Mouse (Mus musculus): ENCODE measurements around the gene Acyp2. TPM values are rescaled to one million over a fixed set of nuclear protein-coding genes. Genes with fewer than 3 reads are reported as not detected.
"Not testable (repeated sequence)": the region's sequence is repeated elsewhere in the genome, so short reads cannot be mapped to it uniquely, and the experiment has no call there.

Gene Acyp2
- total RNA-seq (2021) = 10 to 100 TPM; 22.5 to 23.2 TPM
- long read RNA-seq, experiment 1, partial matches to known transcripts = 5 of 6 reads
- long read RNA-seq, experiment 1, other reads (novel, unspliced or antisense) = 1 of 6 reads
- long read RNA-seq, experiment 2, partial matches to known transcripts = 3 of 3 reads
- long read RNA-seq, experiment 2, other reads (novel, unspliced or antisense) = 0 of 3 reads

DNA sequence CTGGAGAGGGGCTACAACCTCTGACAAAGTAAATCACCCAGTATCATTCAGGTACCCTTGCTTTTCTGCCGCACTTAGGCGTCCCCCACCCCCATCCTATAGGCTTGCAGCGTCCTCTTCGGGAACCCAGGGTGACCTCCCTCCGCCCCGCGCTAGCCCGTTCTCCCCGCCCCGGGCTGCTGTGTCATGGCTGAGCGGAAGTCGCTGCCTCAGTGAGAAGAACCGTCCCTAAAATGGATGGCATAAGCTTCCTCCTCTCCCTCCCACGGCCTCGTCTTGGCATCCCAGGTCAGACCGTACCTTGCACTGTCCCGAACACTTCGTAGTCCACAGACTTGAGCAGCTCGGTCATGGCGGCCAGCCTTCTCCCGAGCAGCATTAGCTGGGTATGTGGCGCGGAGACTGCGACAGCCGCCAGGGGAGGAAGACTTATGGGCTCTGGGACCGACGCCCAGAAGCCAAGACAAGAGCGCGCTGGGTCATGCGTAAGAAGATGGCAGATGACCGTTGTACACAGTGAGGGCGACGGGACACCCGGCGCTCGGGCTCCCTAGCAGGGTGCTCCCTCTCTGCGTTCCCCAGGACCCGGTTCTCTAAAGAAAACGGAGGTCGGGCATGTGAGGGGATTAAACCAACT is at the start of gene Acyp2:
Acyp2 (minus strand) TSS at position 587 of the 637 bp plus-strand sequence.
- DNase-seq (ENCODE audit: low spot score in 2 of 2) = peak; percentile 71 to 85

DNA sequence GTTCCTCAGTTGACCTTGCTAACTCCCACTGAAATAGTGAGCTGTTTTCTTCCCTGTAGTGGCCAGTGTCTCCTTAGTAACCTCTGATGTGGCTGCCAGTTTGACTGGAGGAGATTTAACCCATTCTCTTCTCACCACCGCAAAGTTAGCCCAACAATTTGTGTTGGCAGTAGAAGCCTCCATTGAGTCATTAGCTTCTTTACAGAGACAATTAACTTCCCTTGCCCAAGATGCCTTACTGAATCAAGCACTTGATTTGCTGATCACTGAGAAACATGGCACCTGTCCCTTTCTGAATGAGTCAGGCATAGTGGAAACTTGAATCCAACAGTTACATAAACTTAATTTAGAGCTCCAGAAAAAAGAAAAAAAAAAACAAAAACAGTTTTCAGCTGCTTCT is 40.0 kb upstream of the Acyp2 start:
- no peak for DNase-seq (ENCODE audit: low spot score in 2 of 2)

DNA sequence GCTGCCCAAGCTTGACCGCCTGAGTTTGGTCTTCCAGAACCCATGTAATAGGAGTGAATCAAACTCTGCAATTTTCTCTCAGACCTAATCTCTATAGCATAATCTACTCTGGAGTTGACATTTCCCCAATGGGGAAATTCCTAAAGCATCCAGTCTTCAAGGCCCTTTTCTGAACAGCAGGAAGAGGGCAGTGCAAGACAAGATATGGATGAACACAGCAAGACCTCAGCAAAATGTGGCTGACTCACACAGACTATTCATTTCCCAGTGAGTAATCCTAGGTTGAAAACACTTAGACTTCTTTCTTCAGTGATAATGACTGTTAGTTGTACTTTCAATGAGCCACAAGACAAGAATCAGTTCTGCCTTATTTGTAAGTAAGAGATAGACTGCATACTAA is 26.7 kb upstream of the Acyp2 start:
- DNase-seq (ENCODE audit: low spot score in 2 of 2) = no peak

- DNase-seq (ENCODE audit: low spot score in 2 of 2) = peak in 1 of 2 experiments; percentile 32
Observed at GRCm38 (mm10) chr11:30672719-30673118, 23.3 kb upstream of the Acyp2 start.

DNA sequence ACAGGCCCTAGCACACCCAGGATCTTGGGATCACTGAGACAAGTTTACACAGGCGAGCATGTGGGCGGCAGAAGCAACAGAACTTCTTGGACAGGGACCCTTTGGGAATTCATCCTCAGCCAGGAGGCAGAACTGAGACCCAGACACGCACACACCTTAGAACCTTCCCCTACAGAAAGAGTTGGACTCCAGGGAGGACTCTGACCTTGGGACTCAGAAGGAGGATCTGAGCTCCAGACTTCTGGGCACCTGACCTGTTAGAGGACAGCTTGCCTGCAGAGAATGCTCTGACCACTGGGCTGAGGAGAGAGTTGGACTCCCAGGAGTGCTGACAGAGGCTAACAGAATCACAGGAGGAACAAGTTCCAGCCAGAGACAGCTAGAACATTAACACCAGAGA is 13.6 kb upstream of the Acyp2 start:
- DNase-seq (ENCODE audit: low spot score in 2 of 2) = no peak

DNA sequence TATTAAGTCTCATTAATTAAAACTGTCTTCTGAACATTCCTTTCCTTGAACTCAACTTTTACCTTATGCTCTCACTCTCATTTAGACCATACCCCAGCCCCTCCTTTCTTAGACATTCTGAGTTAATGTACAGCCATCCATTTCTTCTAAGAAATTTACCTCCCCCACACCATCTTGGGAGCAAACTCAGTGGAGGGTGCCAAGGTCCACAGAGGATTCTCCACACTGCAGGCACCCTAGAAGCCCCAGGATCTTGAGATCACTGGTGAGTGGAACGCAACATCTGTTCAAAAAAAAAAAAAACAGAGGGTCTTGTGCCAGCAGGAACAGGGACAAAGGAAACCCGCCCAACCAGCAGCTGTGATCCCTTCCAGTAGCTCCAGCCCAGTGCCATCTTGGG is 13.2 kb upstream of the Acyp2 start:
- DNase-seq (ENCODE audit: low spot score in 2 of 2) = no peak

- DNase-seq (ENCODE audit: low spot score in 2 of 2) = peak in 1 of 2 experiments; percentile 13
Observed at GRCm38 (mm10) chr11:30657069-30657468, 7.7 kb upstream of the Acyp2 start.

DNA sequence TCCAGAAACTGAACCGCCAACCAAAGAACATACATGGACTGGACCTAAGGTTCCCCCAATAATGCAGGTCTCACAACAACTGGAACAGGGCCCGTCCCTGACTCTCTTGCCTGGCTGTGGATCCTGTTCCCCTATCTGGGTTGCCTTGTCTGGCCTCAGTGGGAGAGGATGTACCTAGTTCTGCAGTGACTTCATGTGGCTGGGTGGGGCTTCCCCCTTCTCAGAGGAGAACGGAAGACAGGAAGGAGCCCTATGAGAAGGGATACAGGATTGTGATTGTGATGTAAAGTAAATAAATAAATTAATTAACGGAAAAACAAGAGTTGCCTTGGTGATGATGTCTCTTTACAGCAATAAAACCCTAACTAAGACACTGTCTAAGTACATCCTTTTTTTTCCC is 6.7 kb upstream of the Acyp2 start:
- no peak for DNase-seq (ENCODE audit: low spot score in 2 of 2)

GRCm38 (mm10) chr11:30650416-30650815 is 1.0 kb upstream of the Acyp2 start:
- no peak for DNase-seq (ENCODE audit: low spot score in 2 of 2)

DNA sequence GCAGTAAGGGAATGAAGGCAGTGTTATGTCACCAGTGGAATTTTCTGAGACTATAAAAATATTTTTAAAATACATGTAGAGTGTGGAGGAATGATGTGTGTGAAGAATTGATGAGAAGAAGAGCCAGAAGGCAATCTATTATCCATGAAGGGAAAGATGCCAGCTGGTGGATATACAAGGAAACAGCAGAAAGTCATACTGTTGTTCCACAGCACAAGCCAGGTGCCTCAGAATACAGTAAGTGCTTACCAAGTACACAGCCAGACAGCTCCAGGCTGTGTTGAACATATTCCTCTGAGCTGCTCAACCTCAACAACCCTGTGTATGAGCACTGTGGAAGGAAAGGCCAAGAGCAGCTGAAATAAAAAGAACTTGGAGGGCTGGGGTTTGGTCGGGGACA is 13.7 kb downstream of the Acyp2 start:
- no peak for DNase-seq (ENCODE audit: low spot score in 2 of 2)

GRCm38 (mm10) chr11:30630514-30630913 is 18.9 kb downstream of the Acyp2 start:
- DNase-seq (ENCODE audit: low spot score in 2 of 2) = no peak

DNA sequence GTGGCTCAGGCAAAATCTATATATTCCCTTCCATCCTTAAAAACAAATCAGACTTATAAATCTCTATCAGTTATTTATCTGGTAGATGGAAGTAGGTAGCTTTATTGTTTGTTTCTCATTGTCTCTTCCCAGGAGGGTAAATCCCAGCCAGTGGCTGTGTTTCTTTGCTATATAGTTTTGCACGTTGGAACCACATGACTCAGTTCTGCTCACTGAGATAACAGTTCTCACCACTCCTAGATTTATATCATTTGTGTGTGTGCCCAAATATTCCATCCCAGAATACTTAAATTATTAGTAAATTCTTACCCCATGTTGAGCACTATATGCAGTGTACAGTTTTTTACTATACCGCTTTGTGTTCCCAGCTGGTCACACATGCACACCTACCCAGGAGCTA is 26.2 kb downstream of the Acyp2 start:
- DNase-seq (ENCODE audit: low spot score in 2 of 2) = no peak

DNA sequence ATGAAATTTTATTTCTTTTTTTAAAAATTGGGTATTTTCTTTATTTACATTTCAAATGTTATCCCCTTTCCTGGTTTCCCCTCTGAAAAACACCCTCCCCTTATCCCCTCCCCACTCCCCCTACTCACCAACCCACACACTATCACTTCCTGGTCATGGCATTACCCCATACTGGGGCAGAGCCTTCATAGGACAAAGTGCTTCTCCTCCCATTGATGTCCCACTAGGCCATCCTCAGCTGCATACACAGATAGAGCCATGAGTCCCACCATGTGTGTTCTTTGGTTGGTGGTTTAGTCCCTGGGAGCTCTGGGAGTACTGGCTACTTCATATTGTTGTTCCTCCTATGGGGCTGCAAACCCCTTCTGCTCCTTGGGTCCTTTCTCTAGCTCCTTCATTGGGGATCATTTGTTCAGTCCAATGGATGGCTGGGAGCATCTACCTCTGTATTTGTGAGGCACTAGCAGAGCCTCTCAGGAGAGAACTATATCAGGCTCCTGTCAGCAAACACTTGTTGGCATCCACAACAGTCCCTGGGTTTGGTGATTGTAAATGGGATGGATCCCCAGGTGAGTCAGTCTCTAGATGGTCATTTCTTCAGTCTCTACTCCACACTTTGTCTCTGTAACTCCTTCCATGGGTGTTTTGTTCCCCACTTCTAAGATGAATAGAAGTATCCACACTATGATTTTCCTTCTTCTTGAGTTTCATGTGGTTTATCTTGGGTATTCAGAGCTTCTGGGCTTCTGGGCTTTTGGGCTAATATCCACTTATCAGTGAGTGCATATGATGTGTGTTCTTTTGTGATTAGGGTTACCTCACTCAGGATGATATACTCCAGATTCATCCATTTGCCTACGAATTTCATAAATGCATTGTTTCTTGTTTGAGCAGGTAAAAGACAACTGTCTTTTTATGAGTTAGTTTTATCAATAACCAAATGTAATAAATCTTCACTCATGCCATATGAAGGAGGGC is 27.7 kb downstream of the Acyp2 start:
- DNase-seq (ENCODE audit: low spot score in 2 of 2) = not testable (repeated sequence)

DNA sequence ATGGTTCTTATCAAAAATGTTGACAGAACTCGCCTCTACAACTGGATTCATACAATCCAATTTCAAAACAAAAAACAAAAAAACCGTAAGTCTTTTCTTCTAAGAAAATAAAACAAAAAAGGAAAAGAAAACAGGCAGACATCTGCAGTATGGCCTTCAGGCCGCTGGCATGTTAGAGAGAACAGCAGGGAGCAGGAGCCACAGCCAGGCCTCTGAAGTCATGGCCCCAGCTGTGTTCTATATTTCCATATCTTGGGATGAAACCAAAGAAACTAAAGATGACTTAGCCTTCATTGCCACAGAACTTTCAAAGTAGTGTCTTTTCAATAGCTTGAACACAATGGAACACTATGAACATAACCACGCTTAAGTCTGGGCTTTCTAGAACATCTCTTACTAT is 31.2 kb downstream of the Acyp2 start:
- DNase-seq (ENCODE audit: low spot score in 2 of 2) = no peak

DNA sequence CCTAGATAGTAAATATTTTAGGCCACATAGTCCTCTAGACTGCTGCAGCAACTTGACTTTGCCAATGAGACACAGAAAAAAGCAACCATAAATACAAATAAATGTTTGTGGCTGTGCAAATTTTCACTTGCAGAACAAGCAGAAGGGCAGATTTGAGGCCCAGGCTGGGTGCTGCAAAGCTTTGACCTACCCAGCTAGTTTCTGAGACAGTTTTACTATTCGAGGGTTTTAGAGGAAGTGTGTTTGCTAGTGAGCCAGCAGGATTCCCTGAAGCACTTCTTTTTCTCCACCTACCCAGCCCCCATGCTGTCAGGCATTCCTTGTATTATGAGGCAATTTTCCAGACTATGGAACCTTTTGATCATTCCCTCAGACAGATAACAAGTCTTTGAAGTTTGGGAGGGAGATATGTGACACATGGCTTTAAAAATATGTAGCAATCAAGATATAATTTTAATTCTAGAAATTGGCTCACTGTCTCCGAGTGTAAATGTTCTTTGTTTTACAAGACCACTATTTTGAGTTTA is 31.8 kb downstream of the Acyp2 start:
- no peak for DNase-seq (ENCODE audit: low spot score in 2 of 2)

DNA sequence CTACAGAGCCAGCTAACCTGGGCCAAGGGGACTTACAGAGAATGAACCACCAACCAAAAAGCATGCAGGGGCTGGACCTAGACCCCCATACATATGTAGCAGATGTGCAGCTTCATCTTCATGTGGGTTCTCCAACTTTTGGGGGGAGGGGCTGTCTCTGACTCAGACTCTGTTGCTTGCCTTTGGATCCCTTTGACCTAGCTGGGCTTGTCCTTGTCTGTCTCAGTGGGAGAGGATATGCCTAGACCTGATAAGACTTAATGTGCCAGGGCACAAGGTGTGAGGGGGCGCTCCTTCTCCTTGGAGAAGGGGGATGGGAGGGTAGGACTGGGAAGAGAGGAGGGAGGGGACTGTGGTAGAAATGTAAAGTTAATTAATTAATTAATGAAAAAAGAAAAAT is 33.4 kb downstream of the Acyp2 start:
- DNase-seq (ENCODE audit: low spot score in 2 of 2) = no peak

DNA sequence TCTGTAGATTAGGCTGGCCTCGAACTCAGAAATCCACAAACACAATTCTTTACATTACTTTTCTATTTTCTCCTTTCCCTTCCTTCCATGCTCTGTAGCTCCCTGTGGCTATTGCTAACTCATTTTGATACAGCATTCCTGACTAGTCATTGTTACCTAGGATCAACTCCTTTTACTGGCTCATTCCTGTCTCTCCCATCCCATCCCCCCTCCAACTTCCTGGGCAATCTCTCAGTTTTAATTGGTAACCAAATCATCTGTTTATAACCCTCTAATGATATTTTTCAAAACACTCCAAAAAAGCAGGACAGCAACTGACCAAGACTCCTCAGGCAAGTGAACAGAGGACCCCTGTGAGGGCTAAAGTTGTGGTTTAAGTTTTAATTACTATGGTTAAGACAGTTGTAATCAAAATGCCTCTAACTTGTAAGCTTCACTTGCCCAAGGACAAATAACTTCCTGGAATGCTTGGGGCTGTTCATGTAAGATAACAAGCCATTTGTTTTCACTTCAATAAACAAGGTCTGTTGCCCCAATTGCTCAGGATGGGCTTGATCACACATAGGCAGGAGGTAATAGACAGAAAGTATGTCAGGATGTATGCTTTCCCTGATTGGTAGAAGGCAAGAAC is 35.4 kb downstream of the Acyp2 start:
- no peak for DNase-seq (ENCODE audit: low spot score in 2 of 2)

GRCm38 (mm10) chr11:30612699-30613098 is 36.7 kb downstream of the Acyp2 start:
- no peak for DNase-seq (ENCODE audit: low spot score in 2 of 2)

DNA sequence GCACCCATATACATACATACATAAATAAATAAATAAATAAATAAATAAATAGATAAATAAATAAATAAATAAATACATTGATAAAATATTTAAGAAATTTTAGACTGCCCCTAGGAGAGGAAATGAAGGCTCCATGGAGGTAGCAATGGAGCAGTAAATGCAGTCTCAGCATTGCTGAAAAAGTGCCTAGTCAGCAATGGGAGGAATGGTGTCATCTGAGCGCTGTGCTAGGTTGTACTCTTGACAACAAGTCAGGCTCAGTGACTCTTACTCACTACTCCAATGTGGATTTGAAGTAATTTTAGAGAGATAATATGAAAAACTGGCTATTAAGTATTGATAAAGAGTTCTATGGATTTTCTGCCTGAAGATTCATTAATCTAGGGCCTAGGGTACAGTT is 40.1 kb downstream of the Acyp2 start:
- DNase-seq (ENCODE audit: low spot score in 2 of 2) = no peak

- no peak for DNase-seq (ENCODE audit: low spot score in 2 of 2)
Observed at GRCm38 (mm10) chr11:30607587-30608518, 41.5 kb downstream of the Acyp2 start.

Data from gastrocnemius, postnatal 4 days (tissue).